Mouse (Mus musculus) layer of hippocampus, adult 8-10 months (tissue): ENCODE results near the gene Rabgap1l. TPM values are rescaled to one million over a fixed set of nuclear protein-coding genes. Genes with fewer than 3 reads are reported as not detected.
A peak's percentile ranks its signal among the peaks of the same experiment; 100 is the strongest.

Experiments
- DNase-seq, 2 experiments: peaks; one replicate each; pipeline ENCODE4 v3.0.0; 2022; ENCODE audit warnings: low spot score in 2 of 2
- total RNA-seq, 4 experiments: library from RNA; stranded (reverse); gene quantifications; 2 replicates each; pipeline ENCODE4 v1.2.4; 2022

Gene Rabgap1l
- total RNA-seq, 4 experiments from 2014 or later: 230 to 257 (median 248) TPM

DNA sequence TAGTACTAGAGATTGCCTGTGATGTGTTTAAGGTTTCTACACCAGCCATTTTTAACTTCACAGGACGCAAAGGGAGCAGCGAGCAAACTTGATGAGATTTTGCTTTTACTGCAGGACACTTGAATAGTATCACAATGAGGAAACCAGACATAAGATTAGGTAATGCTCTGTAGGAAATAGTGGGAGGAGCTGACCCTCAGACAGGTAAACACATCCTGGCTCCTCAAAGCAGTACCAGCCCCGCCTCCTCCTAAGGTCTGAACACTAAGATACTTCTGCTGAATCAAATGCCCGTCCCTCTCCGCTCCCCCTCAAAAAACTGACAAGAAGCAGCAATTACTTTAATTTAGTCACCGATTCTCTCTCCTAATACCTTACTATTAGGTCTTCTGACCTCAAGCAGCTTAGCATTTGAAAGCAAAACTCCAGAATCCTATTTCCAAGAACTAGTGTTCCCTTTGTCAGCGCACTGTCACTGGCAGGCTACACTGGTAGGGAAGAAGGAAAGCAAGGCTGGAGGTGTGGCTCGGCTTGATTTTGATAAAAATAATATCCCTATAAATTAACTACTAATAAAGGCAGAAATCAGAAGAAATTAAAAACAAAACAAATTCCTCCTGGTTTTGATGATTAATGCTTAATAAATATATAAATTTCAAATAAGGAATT lies 474.8 kb downstream of the Rabgap1l start:
- DNase-seq: no peak

DNA sequence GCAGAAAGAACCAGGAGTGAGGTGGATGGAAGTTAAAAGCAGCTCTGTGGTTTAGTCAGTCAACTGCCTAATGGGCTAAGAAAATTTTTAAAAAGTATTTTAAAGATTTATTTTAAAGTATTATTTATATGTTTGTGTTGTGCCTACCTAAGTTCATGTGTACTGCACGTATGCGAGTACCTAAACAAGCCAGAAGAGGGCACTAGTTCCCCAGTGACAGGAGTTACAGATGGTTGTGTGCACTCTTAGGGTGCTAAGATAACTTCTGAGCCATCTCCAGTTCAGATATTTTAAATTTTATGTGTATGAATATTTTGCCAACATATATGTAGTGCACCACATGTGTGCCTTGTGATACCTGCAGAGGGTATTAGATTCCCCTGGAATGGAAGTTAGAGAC lies 476.8 kb downstream of the Rabgap1l start:
- no peak for DNase-seq

DNA sequence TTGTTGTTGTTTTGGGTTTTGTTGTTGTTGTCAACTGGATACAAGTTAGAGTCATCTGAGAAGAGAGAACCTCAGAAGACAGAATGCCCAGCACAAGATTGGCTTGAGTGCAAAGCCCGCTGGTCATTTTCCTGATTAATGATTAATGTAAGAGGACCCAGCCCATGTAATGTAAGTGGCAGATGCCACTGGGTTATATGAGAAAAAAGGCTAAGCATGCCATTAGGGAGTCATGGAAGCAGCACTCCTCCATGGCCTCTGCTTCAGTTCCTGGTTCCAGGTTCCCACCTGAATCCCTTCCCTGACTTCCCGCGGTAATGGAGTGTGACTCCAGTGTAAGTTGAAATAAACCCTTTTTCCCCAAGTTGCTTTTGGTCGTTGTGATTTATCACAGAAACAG lies 480.4 kb downstream of the Rabgap1l start:
- DNase-seq: no peak

DNA sequence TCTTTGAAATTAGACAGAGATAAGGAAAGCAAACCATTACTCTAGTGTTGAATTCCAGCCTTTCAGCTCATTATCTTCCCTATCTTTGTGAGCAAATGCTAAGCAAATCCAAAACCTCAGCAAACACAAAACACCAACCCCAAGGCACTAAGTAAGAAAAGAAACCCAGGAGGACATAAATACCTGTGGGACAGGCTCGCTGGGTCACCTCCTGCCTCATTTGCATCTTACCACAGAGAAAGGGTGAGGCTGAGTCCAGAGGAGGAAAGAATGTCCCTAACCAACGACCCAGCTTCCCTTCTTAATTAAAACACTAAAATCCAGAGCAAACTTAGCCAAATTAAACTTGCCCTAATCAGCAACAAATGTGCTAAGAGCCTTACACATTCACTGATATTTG lies 481.1 kb downstream of the Rabgap1l start:
- no peak for DNase-seq

DNA sequence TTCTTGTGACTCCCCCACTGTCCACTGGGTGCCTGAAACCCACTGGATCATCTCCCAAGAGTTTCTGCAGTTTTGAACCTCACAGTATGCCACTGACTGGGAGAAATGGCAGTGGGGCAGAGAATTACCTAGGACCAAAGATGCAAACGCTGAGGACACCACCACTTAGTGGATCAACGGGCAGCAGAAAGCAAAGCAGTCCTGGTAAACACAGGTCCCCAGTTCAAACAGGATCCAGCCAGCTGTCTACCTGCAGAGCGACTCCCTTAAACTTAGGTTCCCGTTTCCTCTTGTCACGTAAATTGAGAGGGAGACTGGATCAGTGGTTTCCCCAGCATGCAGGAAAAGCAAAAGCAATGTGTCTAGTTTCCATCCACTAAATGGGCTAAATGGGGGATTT lies 483.1 kb downstream of the Rabgap1l start:
- DNase-seq: no peak

DNA sequence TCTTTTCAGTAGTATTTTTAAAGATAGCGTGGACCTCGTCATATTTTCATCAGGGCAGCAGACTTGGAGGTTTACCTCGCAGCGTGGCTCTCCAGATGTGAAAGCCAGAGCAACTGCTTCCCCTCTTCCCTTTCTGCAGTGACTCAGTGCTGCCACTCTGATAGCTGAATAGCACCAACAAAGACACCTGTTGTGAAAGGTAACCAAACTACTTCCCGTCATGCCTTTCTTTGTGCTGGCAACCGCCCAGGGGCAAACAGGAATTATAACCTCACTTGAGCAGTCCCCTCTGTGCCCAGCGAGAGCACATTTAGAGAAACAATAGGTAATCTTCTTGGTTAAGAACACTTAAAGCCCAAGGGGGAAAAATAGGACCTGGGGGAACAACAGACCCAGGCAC lies 484.0 kb downstream of the Rabgap1l start:
- DNase-seq: no peak

DNA sequence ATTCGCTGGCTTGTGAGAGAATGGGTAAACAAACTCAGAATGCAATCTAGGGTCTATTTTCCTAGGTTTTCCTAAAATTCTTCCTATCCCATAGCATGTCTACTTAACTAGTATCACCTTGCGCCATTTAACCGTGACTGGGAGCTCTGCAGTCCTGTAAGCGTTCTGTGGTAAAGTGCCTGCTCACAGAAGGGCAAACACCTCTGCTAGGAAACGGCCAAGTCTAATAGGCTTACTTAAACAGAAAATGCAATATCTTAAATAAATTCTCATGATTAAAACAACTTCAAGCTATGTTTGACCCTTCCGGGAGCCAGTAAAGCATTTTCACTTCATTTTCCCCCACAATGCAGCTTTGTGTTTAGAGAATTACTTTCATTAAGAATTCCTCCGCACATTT lies 484.5 kb downstream of the Rabgap1l start:
- no peak for DNase-seq

DNA sequence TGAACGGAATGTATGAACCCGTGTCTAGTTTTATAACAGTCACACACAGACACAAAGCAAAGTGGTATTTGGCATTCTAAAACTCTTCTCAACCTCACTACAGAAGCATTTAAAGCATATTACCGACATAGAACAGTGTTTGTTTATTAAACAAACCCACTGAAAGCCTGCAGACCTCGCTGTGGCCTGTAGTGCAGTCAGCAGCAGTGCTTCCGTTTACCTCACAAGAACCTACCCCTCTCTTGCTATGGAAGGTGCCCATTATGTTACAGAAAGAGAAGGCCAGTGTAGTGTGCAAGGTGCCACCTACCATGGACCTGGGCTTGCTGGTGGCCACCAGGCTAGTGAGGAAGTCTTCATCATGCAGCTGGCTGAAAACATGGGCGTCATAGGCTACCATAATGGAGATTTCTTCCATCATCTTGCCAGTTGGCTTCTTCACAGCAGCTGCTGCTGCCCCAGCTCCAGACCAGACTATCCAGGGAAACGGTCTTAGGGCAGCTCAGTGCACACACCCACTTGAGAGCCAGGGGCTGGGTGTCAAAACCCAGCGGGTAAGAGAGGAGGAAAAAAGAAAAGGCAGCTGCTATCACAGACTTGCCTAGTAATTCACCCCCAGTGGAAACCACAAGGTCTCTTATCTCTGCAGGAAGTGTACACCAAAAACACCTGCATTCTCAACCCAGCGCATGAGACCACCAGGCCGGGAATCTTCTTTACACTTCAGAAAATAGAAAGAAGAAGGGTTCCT lies 486.0 kb downstream of the Rabgap1l start:
- no peak for DNase-seq

DNA sequence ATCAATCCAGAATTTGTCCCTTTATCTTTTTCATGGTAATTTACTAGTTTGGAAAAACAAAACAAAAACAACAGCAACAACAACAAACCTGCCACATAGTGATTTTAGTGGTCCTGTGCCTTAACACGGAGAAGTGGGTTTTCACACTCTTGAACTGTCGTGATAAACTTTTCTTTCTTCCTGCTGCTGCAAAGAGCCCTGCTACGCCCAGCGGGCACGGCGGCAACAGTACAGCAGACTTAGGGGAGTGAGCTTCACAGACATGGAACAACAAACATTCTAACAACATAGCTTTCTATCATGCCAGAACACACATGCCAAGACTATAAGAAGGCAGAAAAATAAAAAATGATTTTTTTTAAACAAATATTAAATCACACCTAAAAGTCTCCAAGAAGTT lies 486.7 kb downstream of the Rabgap1l start:
- no peak for DNase-seq

DNA sequence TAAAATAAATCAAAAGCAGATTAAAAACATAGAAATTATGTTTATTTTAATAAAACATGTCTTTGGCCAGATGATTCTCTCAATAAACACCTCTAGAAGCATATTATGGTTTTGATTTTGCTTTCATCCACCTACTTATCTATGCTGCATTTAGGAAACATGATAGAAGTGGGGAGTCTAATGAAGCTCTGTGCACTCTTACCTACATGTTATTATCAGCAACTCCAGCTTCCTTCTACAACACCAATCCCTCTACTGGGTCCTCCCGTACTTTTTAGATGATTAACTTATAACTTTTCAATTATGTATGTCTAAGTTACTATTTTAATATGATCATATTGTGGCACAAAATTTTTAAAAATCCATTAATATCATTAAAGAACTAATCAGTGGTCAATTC lies 487.2 kb downstream of the Rabgap1l start:
- DNase-seq: no peak

DNA sequence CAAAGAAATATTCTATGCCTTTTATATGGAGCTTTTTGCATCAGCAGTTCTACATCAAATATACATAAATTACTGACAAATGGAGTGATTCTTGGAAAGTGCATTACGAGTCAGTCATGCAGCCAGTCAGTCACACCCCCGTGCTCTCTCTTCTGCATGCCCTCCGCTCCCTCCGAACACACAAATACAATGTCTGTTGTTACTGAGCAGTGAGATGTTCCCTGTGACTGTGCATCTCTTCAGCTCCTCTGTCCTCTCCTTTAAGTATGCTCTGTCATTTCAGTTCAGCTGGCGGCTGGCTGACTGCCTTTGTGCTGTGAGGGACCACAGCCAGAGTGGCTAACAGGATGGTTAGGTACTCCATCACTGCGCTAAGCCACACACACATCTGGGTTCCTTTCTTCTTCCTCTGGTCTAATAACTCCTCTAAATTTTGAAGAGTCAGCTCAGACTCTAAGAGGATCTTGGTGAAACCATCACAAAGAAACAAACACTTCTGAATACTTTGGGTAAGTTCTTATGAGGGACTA lies 488.0 kb downstream of the Rabgap1l start:
- no peak for DNase-seq

DNA sequence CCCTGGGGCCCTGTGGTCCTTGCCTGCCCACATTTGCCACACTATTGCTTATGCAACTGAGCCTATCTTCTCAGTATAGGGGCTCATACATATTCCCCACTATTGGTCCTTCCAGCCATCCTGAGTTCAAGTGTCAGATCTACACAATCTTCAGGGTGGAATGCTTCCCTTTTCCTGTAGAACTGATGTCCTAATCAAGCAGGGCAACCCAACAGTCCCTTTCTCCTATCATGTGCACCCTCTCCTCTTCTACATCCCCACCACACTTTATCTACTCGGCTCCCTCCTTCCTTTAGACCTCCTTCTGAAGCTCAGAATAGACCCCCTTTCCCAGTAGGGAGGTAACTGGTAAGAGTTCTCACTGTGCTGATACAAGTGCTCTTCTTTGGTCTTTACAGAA lies 490.7 kb downstream of the Rabgap1l start:
- DNase-seq: no peak

DNA sequence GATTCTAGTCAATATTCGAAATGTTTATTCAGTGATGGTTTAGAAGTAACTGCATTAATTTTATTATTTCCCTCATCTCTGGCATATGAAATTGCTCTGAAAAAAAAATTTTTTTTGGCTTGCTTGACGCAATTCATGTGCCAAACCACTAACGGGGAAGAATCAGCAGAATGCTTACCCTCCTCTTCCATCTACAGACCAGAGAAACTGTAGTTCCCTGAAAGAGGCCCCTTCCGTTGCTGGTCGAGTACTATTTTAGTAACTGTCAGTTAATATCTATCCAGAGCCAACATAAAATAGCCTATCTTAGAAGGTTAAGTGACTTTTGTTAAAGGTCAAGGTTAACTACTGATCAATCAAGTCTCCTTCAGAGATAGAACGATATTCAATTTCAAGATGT lies 491.9 kb downstream of the Rabgap1l start:
- no peak for DNase-seq

DNA sequence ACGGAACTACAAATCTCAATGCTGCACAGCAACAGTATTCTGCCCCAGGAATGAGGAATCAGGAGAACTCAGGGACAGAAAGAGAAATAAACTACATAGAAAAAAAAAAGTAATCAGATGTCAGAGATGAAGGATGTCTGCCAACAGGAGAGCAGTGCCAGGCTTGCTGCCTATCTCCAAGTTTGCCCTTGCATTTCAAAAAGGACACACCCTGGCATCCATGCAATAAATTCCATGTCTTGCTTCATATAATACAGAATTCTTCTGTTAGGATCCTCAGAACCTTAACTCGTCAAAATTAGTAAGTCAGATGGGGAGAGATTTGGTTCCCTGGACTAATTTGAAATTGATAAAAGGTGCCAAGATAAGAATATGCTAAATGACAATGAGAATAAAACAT lies 492.3 kb downstream of the Rabgap1l start:
- no peak for DNase-seq

DNA sequence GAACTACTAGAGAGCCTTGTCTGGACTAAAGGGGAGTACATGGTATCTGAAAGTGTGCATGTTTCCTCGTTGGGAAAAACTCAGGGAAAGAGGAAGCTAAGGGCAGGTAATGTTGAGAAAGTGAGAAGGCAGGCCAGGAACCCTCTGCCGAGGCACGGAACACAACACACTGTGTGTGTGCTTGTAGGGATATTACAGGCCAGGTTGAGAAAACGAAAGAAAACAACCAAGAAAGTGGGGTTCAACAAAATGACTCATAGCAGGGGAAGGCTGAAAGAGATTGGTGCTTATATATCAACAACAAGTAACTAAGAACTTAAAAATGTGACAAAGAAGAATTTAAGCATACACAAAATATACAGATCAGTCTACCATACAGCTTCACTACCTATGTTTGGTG lies 493.0 kb downstream of the Rabgap1l start:
- DNase-seq: no peak

DNA sequence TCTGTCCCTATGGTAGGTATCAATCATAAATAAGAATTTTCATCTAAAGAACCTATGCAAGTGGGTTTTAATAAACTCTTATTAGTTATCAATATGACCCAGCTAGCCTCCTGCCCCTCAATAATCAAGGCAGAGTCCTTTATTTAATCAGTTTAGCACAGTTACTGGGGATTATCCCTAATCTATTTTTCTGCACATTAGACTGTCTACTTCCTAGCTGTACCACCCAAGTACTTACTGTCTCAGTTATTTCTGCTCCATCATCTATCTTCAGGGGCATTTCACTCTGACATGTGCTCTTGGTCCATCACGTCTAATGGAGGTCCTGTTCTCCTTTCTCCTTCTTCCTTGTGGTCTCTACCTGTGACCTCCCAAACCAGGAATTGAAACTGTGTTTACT lies 494.1 kb downstream of the Rabgap1l start:
- DNase-seq: no peak

DNA sequence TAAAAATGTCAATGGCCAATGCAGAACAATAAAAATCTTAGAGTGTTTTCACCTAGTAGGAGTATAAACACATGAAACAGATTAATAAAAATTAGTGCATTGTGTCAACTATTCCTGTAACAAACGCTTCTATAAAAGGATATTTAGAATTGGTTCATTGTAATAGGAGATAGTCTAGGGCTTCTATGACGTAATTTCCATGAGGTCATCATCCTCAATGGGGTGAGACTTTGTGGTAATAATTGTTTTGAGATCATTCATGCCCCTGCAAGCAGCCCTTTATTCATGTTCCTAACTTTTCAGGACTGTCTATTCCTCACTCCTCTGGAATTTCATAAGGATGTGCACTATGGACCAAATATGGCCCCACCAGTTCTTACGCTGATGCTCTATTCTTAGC lies 495.3 kb downstream of the Rabgap1l start:
- no peak for DNase-seq

DNA sequence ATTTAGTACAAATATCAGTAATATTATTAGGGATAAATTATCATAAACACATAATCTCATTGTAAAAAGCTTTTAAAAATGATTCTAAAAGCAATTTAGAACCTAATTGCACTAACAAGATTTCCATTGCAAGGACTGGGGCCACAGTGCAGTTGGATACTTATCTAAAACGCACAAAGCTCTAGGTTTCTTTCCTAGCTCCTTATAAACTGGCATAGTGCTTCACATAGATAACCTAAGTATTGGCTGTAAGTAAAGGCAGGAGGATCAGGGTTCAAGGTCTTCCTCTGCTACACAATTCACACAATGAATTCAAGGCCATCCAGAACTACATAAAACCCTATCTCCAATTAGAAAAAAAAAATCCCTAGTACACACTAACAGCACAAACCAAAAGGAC lies 497.7 kb downstream of the Rabgap1l start:
- DNase-seq: no peak

DNA sequence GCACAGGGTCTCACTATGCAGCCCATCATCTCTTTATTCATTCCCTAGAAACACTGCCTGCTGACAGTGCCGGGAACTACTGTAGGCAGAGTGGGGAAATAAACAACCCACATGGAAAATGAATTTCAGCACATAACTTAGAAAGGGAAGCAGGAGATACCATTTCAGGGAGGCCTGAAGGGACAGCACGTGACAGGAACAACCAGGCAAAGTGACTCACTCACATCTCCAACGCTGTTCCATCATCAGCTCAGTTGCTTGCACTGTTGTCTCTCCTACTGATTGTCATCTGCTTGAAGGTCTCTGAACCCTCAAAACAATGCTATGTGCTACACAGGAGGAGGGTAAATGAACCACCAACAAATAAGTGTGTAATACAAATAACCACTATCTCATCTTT lies 499.5 kb downstream of the Rabgap1l start:
- DNase-seq: no peak

DNA sequence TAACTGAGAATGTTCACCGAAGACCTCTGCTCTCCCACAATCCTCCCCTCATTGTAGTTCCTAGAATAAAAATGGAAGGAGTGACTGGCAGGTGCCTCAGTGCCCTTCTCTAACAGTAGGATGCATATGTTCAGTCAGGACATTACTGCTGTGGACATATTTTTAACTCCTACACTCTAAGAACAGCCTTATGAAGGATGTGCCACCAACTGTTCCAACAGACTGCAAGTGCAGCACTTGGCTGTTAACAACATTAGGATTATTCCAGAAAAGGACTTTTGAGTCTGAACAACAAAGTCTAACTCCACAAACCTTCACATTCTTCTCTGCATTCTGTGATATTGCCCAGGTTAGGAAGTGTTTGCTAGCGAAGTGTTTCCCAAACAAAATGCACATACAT lies 501.0 kb downstream of the Rabgap1l start:
- peak; percentile 60 to 74 for DNase-seq

DNA sequence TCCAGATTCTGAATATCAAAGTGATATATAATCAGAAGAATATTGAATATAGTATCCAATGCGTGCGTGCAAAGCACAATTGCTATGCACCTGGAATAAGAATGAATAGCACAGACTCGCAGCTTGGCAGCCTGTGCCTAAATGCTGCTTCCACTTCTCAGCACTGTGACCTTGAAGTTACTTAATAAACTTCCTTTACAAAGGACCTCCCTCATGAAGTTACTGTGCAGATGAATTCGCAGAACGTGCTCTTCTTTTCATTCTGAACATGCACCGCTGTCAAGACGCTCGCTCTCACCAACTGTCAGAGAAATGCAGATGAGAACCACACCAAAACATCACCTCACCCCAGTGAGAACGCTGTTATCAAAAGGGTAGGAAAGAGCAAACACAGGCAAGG lies 502.8 kb downstream of the Rabgap1l start:
- DNase-seq: no peak

DNA sequence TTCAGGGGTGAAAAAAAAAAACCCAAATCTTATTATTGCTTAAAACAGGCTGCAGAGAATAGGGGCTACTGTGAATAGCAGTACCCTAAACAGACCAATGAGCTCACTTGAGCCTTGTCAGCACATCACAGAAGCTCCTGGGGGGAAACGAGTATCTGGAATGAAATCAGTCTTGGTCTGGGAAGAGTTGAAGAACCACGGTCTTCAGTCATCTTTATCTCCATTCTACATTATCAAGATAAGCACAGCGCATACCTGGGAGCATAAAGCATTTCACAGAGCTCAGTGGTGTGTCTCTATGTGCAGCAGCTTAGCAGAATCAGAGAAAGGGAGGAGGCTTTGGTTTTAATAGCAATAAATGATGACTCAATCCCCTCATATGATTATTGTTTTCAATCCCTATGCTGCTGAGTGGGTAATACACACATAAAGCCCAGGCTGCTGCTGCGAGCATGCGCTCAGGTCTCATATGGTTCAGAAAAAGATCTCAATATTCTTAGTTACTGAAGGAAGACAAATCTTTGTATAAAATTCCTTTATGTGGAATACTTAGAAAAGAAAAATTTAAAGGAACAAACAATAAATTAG lies 505.9 kb downstream of the Rabgap1l start:
- DNase-seq: no peak
